Mouse (Mus musculus): ENCODE results near the gene Cstad.

Cstad gene

GRCm38 (mm10) chr2:30629860-30630259 lies 35.0 kb downstream of the Cstad start:
- no peak for DNase-seq

DNA sequence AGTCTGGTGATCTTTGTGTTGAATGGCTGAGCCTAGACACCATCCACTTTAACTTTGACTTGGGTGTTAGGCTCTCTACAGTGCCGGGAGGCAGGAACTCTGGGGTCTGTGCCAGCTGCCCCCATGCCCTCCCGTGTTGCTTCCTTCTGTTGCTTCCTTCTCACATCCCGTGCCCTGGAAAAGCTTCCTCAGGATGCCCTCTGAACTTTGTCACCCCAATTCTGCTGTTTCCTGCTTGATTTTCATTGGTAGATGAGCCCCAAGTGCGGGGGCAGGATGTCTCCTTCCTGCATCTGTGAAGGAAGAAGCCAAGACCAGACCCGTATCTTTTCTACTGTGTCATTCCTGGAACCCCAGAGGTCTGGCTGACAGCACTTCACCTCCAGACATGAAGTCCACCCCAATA lies 41.4 kb downstream of the Cstad start:
- peak in 1 of 2 experiments; percentile 60 for DNase-seq

DNA sequence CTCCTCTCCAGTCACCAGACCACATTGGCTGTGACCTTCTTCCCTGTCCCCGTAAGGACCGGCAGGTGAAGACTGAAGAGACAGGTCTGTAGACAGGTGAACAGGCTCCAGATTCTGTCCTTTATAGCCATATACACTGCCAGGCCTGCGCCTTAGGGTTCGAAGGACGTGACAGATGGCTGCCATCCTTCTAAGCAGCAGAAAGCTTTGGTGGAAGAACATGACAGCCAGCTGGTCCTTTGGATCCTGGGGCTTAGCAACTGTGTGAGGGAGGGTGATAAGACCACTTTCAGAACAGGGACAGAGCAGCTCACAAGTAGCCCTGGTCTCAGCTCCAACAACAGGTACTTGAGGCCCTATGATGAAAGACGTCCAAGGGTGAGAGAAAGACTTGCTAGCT lies 43.2 kb downstream of the Cstad start:
- DNase-seq, result no peak

GRCm38 (mm10) chr2:30640021-30640481 lies 45.2 kb downstream of the Cstad start:
- no peak for DNase-seq

- DNase-seq, result no peak
Measured at GRCm38 (mm10) chr2:30642810-30643209, 48.0 kb downstream of the Cstad start.

GRCm38 (mm10) chr2:30643422-30643821 lies 48.6 kb downstream of the Cstad start:
- DNase-seq, result no peak

- DNase-seq, result no peak
Measured at GRCm38 (mm10) chr2:30646833-30647232, 52.0 kb downstream of the Cstad start.

DNA sequence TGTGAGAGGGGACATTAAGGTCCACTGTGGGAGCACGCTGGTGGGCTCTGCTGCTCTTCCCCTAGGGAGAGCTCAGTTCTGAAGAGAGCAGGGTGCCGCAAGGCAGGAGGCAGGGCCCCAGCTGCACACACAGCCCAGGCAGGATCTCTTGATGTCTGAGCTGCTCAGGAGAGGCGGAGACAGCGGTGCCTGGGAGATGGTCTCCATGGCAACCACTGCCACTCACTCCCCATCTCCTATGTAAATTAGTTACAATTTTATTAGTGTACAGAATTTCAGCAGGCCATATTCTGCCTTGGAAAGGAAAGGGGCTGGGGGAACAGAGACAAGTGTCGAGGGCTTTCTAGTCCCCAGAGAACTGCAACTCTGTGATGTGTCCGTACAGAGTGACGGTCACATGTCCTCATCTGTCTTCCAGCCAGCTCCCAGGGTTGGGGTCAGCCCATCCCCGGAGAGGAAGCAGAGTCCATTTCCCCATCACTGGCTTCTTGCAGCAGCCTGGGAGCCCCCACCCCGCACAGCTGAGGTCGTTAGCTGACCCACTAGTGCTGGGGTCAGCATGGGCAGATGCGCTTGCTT lies 52.6 kb downstream of the Cstad start:
- peak; percentile 56 to 70 for DNase-seq

GRCm38 (mm10) chr2:30647882-30648494 lies 53.1 kb downstream of the Cstad start:
- DNase-seq, result no peak

DNA sequence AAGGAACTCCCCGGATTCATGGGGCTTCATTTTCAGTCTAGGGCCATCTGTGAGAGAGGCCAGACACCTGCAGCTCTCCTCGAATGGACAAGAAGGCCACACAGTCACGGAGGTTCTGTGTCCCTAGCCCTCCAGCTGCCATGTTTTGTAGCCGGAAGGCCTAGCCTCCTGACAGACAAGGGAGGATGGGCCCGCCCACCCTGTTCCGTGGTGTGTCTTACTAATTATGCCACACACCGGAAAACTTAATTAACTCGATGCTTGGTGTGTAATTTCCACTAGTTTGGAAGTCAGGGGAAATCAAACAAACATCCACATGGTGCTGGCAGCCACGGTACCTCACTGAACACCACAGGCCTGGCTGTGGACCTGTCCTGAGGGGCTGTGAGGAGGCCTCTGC lies 55.4 kb downstream of the Cstad start:
- no peak for DNase-seq

DNA sequence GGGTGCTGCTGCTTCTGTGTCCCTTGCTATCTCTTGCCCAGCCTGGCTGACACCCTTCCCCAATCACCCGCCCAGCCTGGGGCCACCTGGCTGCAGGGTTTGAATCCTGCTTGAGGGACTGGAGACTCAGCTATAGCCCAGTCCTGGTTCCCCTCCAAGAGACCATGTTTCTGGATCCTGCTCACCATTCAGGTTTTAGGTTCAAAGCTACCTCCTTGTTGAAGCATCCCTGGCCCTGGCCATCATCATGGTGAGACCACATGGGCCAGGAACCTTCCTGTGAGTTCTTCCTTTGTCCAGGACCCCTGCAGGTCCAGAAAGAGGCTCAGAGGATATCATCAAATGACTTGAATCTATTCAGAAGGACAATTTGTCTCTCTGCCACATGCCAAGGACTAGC lies 57.0 kb downstream of the Cstad start:
- no peak for DNase-seq

GRCm38 (mm10) chr2:30652581-30653037 lies 57.8 kb downstream of the Cstad start:
- no peak for DNase-seq

DNA sequence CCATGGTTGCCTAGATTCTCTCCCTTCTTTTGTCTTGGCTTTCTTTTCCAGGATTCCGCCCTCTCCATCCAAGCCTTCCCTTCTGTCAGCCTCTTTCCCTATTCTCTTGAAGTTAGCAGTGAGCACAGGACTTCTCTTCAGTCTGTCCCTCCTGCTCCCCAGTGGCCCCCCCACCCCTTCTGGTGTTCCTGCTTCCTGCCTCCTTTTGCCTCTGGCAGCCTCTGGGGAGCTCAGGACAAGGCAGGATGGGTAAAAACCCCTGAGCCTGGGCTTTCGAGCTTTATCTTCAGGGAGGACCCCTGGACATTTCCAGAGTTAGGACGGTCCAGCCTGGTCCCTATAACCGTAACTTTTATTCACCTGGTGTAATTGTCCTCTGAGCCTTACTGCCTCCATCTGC lies 58.2 kb downstream of the Cstad start:
- no peak for DNase-seq

DNA sequence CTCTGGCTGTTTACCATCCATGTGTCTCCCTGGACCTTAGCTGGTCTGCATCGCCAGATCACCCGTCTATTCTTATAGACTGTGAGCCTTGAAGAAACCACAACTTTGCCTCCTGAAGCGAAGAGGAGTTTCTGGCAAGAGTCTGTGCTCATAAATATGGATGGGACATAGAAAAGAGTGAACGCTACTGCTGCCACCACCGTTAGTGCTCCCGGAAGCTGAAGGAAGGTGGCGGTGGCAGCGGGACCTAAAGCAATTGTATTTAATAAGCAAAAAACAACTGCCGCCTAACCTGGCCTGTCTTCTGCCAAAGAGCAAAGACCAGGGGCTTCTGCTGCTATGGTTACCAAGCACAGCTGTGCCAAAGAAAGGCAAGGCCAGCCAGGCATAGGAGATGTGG lies 59.3 kb downstream of the Cstad start:
- no peak for DNase-seq

DNA sequence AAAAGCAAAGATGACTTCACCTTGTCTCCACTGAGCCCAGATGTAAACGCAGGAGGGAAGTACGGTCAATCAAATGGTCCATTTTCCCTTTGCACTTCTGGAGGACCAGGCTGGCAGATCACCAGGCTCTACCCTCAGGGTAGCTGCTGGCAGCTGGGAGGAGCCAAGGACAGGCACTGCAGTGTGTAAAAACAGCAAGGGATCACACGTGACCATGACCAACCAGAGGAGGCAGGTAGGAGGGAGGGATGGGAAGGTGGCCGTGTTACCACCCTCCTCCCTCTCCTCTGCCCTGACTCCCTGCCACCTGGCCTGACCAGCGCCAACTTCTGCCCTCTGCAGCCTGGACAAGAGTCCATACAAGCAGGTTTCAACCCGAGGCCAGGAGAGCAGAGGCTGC lies 59.7 kb downstream of the Cstad start:
- DNase-seq, result no peak

GRCm38 (mm10) chr2:30655746-30656145 lies 60.9 kb downstream of the Cstad start:
- DNase-seq, result no peak

DNA sequence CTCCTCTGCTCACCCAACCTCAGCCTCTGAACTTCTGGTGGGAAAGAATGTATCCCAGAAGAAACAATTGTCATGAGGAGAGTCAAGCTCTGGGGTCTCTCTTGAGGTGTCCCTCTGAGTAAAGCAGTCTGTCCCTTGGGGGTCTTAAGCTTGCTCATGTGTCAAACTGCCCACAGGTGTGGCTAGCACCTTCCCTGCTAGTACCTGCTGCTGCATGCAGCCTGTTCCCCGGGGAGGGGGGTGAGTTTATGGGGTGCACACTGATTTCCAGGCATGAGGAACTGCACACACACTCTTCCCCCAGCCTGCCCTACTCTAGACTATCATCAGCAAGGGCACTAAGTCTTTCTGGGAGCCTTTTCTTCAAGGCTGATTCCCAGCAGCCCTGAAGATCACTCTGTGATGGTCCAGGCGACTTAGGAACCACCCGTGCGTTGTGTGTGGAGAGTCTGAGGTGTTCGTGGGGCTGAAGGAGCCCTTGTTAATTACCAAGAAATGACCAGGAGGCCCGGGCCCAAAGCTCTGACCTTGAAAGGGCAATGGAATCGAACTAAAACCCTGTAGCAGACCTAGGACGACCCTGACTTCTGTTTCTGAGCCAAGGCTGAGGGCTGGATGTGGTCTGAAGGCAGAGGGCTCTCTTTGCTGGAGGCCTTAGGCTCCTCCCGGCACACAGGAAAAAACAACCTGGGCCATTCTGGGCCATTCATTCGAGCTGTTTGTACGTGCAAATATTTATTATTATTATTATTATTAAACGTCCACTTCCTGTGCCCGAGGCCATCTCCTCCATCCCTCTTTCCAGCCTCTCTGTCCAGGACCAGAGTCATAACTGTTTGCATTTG lies 62.1 kb downstream of the Cstad start:
- DNase-seq, result no peak

DNA sequence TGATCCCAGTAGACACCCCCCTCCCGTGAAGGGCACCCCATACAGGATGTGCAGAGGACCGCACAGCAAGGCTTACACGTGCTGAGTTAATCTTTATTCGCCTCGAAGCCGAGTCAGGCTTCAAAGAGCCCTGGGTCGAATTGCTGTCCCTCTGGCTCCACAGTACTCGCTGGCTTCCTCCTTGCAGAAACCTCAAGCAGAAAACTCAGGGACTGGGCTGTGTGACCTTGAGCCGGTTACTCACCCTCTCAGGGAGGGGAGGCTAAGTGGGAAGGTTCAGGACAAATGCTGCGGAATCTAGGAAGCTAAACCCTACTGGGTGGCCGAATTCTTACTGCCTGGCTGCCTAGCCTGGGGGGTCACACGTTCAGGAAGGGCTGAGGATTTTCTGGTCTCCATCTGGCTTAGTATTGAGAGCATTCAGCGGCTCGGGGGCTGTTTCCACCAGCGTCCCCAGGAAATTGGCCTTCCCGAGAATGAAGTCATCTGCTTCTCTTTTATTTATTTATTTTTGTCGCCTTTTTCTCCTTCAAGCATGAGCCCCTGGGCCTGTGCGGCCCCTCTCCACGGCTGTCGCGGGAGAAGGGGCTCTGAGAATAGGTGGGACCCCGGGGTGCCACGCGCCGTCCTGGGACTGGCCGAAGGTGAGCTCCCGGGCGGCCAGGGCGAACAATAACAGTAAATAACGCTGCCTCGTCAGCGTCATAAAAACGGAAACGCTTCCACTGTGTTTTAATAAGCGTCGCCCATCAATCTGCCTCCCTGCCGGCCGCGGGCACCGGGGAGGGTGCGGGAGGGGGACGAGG lies 63.0 kb downstream of the Cstad start:
- peak; percentile 54 to 69 for DNase-seq

GRCm38 (mm10) chr2:30658480-30658843 lies 63.6 kb downstream of the Cstad start:
- peak; percentile 99 for DNase-seq
